22 mouse cellular contexts compared by ENCODE assay signal in genomic region chr2:32822643-32823042, GRCm38 (mm10). TPM values are rescaled to one million over a fixed set of nuclear protein-coding genes. Genes with fewer than 3 reads are reported as not detected.
DNase-seq lines count a peak whose midpoint lies in the region; ATAC-seq and TF ChIP-seq lines count a peak whose summit lies in the region.
"Had no signal": no experiment of that assay in that cellular context is flagged by ENCODE, and none has a peak within 500 bp of the region (broad histone marks: within the 10 kb centered on the region; RNA-seq: fewer than 3 reads in every experiment).

No protein-coding gene starts in this region.

- ATAC-seq in forebrain, embryonic 13.5 days: no peak
- no peak for ATAC-seq in forebrain, embryonic 14.5 days
- no peak for ATAC-seq in hindbrain, postnatal 0 days
- ATAC-seq: inflammation-experienced regulatory T-cells, adult 6 months; midbrain, embryonic 15.5 days had no signal

- 0 out of 2 replicates have a peak overlapping the region, but pooled peaks have one; percentile 8 for H3K27ac ChIP-seq in forebrain, embryonic 13.5 days
- H3K27ac ChIP-seq in forebrain, embryonic 14.5 days (ENCODE audit: low read depth, low read length): no peak overlapping the region
- H3K27ac ChIP-seq in hindbrain, postnatal 0 days: peak overlapping the region; percentile 52
- H3K27ac ChIP-seq: embryonic facial prominence, embryonic 15.5 days; kidney, embryonic 15.5 days; midbrain, embryonic 15.5 days had no signal

- no peak for DNase-seq in forebrain, embryonic 14.5 days (ENCODE audit: low spot score)
- peak; percentile 41 for DNase-seq in left cerebral cortex, postnatal 4 days
- DNase-seq in left cerebral cortex, postnatal 36 days (ENCODE audit: low spot score in 2 of 2): no peak
- peak; percentile 69 for DNase-seq in cerebellum, adult 9-10 months
- no peak for DNase-seq in hindbrain, postnatal 0 days (ENCODE audit: low spot score)
- DNase-seq in kidney, adult 8-10 months: no peak
- DNase-seq: adrenal gland, postnatal 10 days; heart, postnatal 14 days; layer of hippocampus, adult 9-11 months; liver; lung, adult 2 months; lung, postnatal 4 days; right cerebral cortex, adult 18-20 months; thymus, postnatal 4 days had no signal

- intact Hi-C loops in left cerebral cortex, postnatal 4 days (cut with DNase I): no loop called here
- intact Hi-C loops in left cerebral cortex, postnatal 36 days (cut with DNase I): no loop called here

- no peak overlapping the region for H3K4me3 ChIP-seq in forebrain, embryonic 13.5 days
- H3K4me3 ChIP-seq in forebrain, embryonic 14.5 days (ENCODE audit: low read depth, low read length): no peak overlapping the region
- H3K4me3 ChIP-seq in hindbrain, postnatal 0 days (ENCODE audit: low read length): no peak overlapping the region
- H3K4me3 ChIP-seq: embryonic facial prominence, embryonic 15.5 days; forebrain, embryonic 12.5 days; kidney, embryonic 15.5 days; midbrain, embryonic 15.5 days had no signal

- H3K9me3 ChIP-seq in forebrain, embryonic 13.5 days (replicated peaks): no peaks in the 10 kb centered on the region
- H3K9me3 ChIP-seq in forebrain, embryonic 14.5 days (replicated peaks; ENCODE audit: control insufficient read depth, low read length): no peaks in the 10 kb centered on the region
- no peaks in the 10 kb centered on the region for H3K9me3 ChIP-seq in hindbrain, postnatal 0 days (ENCODE audit: low read length)
- H3K9me3 ChIP-seq: embryonic facial prominence, embryonic 15.5 days; forebrain, embryonic 12.5 days; kidney, embryonic 15.5 days; midbrain, embryonic 15.5 days had no signal

- no peak overlapping the region for H3K4me2 ChIP-seq in forebrain, embryonic 13.5 days
- no peak overlapping the region for H3K4me2 ChIP-seq in forebrain, embryonic 14.5 days (ENCODE audit: low read length)
- H3K4me2 ChIP-seq in hindbrain, postnatal 0 days (ENCODE audit: low read depth, low read length): no peak overlapping the region
- H3K4me2 ChIP-seq: embryonic facial prominence, embryonic 15.5 days; forebrain, embryonic 12.5 days; heart, embryonic 11.5 days; kidney, embryonic 15.5 days; midbrain, embryonic 15.5 days had no signal

- WGBS in forebrain, embryonic 13.5 days: 91% methylated on average over 6 of the region's 6 CpGs
- WGBS in forebrain, embryonic 14.5 days: 86% methylated on average over 6 of the region's 6 CpGs
- 67% methylated on average over 6 of the region's 6 CpGs for WGBS in hindbrain, postnatal 0 days

- peaks cover 25% of the 10 kb centered on the region for H3K4me1 ChIP-seq in forebrain, embryonic 13.5 days
- 0 out of 2 replicates have a peak, but pooled peaks cover 5% of the 10 kb centered on the region for H3K4me1 ChIP-seq in forebrain, embryonic 14.5 days (ENCODE audit: control insufficient read depth, insufficient read depth, low read length)
- no peaks in the 10 kb centered on the region for H3K4me1 ChIP-seq in hindbrain, postnatal 0 days (ENCODE audit: insufficient read depth, low read length)
- H3K4me1 ChIP-seq: embryonic facial prominence, embryonic 15.5 days had no signal

- no peaks in the 10 kb centered on the region for H3K27me3 ChIP-seq in forebrain, embryonic 13.5 days
- H3K27me3 ChIP-seq in forebrain, embryonic 14.5 days (replicated peaks; ENCODE audit: control insufficient read depth, insufficient read depth, low read length): no peaks in the 10 kb centered on the region
- no peaks in the 10 kb centered on the region for H3K27me3 ChIP-seq in hindbrain, postnatal 0 days (ENCODE audit: insufficient read depth, low read length)
- H3K27me3 ChIP-seq: embryonic facial prominence, embryonic 15.5 days; forebrain, embryonic 12.5 days; kidney, embryonic 15.5 days; midbrain, embryonic 15.5 days had no signal

- peaks cover 19% of the 10 kb centered on the region for H3K36me3 ChIP-seq in forebrain, embryonic 13.5 days (ENCODE audit: poor library complexity, severe bottlenecking)
- peaks cover 24% of the 10 kb centered on the region for H3K36me3 ChIP-seq in forebrain, embryonic 14.5 days (ENCODE audit: control insufficient read depth, insufficient read depth, low read length)
- peaks cover 18% of the 10 kb centered on the region for H3K36me3 ChIP-seq in hindbrain, postnatal 0 days (ENCODE audit: insufficient read depth, low read length)
- H3K36me3 ChIP-seq: embryonic facial prominence, embryonic 15.5 days; kidney, embryonic 15.5 days had no signal

- TF ChIP-seq CTCF in hindbrain, postnatal 0 days (IDR thresholded peaks at IDR 0.05; ENCODE audit: low read depth): no peak

- H3K9ac ChIP-seq in forebrain, embryonic 13.5 days: no peak overlapping the region
- no peak overlapping the region for H3K9ac ChIP-seq in forebrain, embryonic 14.5 days (ENCODE audit: low read length)
- H3K9ac ChIP-seq in hindbrain, postnatal 0 days (replicated peaks; ENCODE audit: low read length): no peak overlapping the region
- H3K9ac ChIP-seq: embryonic facial prominence, embryonic 15.5 days; forebrain, embryonic 12.5 days; kidney, embryonic 15.5 days; midbrain, embryonic 15.5 days had no signal

RNA-seq across cellular contexts. Expression of gene Stxbp1, which starts 24.4 kb away (rescaled TPM):
- polyA plus RNA-seq in forebrain, embryonic 13.5 days (2015; fragmentation: Nextera tagmentation; extraction: Ambion mirVana): 97.5 and 109 TPM in 2 replicates
- polyA plus RNA-seq in forebrain, embryonic 14.5 days (2014; fragmentation: Nextera tagmentation; extraction: Ambion mirVana): 127 and 174 TPM in 2 replicates
- total RNA-seq in left cerebral cortex, postnatal 4 days (2021): 100 to 1,000 TPM; 557 to 578 TPM
- 1,000 to 10,000 TPM in 1 of 2 experiments, 100 to 1,000 TPM in 1; 963 to 1,065 TPM for total RNA-seq in left cerebral cortex, postnatal 36 days (2021)
- 142 and 149 TPM in 2 replicates for total RNA-seq in hindbrain, postnatal 0 days (2014; rRNA removed)
- polyA plus RNA-seq in hindbrain, postnatal 0 days (2015; fragmentation: Nextera tagmentation; extraction: Ambion mirVana): 318 and 348 TPM in 2 replicates

RNA-seq across cellular contexts. Expression of gene Cfap157, which starts 38.4 kb away (rescaled TPM):
- polyA plus RNA-seq in forebrain, embryonic 13.5 days (2015; fragmentation: Nextera tagmentation; extraction: Ambion mirVana): 0.45 and 1.4 TPM in 2 replicates
- 0.17 and 0.30 TPM in 2 replicates for polyA plus RNA-seq in forebrain, embryonic 14.5 days (2014; fragmentation: Nextera tagmentation; extraction: Ambion mirVana)
- total RNA-seq in left cerebral cortex, postnatal 4 days (2021): under 1 TPM; 0.34 to 0.58 TPM
- total RNA-seq in left cerebral cortex, postnatal 36 days (2021): under 1 TPM in 1 of 2 experiments, not detected in 1; 0.29 TPM
- total RNA-seq in hindbrain, postnatal 0 days (2014; rRNA removed): 0.16 and 0.40 TPM in 2 replicates
- polyA plus RNA-seq in hindbrain, postnatal 0 days (2015; fragmentation: Nextera tagmentation; extraction: Ambion mirVana): 0.64 and 1.1 TPM in 2 replicates
- total RNA-seq: adrenal gland, postnatal 10 days; left cerebral cortex, postnatal 10 days had no signal

RNA-seq across cellular contexts. Expression of gene Ptrh1, which starts 47.1 kb away (rescaled TPM):
- 4.6 and 5.4 TPM in 2 replicates for polyA plus RNA-seq in forebrain, embryonic 13.5 days (2015; fragmentation: Nextera tagmentation; extraction: Ambion mirVana)
- polyA plus RNA-seq in forebrain, embryonic 14.5 days (2014; fragmentation: Nextera tagmentation; extraction: Ambion mirVana): 4.7 and 5.1 TPM in 2 replicates
- total RNA-seq in left cerebral cortex, postnatal 4 days (2021): 10 to 100 TPM in 1 of 2 experiments, 1 to 10 TPM in 1; 6.5 to 11.2 TPM
- 1 to 10 TPM; 7.2 to 9.2 TPM for total RNA-seq in left cerebral cortex, postnatal 36 days (2021)
- 0.75 and 2.9 TPM in 2 replicates for total RNA-seq in hindbrain, postnatal 0 days (2014; rRNA removed)
- 4.0 and 4.4 TPM in 2 replicates for polyA plus RNA-seq in hindbrain, postnatal 0 days (2015; fragmentation: Nextera tagmentation; extraction: Ambion mirVana)

RNA-seq across cellular contexts. Expression of gene Ttc16, which starts 47.2 kb away (rescaled TPM):
- polyA plus RNA-seq in forebrain, embryonic 13.5 days (2015; fragmentation: Nextera tagmentation; extraction: Ambion mirVana): 0.43 and 0.48 TPM in 2 replicates
- 0.27 and 0.80 TPM in 2 replicates for polyA plus RNA-seq in forebrain, embryonic 14.5 days (2014; fragmentation: Nextera tagmentation; extraction: Ambion mirVana)
- total RNA-seq in left cerebral cortex, postnatal 4 days (2021): under 1 TPM; 0.42 to 0.66 TPM
- total RNA-seq in left cerebral cortex, postnatal 36 days (2021): under 1 TPM; 0.41 to 0.72 TPM
- total RNA-seq in hindbrain, postnatal 0 days (2014; rRNA removed): 0.78 and 1.6 TPM in 2 replicates
- 0.58 and 0.76 TPM in 2 replicates for polyA plus RNA-seq in hindbrain, postnatal 0 days (2015; fragmentation: Nextera tagmentation; extraction: Ambion mirVana)

RNA-seq across cellular contexts. Expression of gene Fam129b, which starts 53.3 kb away (rescaled TPM):
- 21.1 and 23.7 TPM in 2 replicates for polyA plus RNA-seq in forebrain, embryonic 13.5 days (2015; fragmentation: Nextera tagmentation; extraction: Ambion mirVana)
- polyA plus RNA-seq in forebrain, embryonic 14.5 days (2014; fragmentation: Nextera tagmentation; extraction: Ambion mirVana): 13.8 and 17.7 TPM in 2 replicates
- 10 to 100 TPM; 55.1 to 63.3 TPM for total RNA-seq in left cerebral cortex, postnatal 4 days (2021)
- total RNA-seq in left cerebral cortex, postnatal 36 days (2021): 10 to 100 TPM; 22.6 to 23.7 TPM
- 49.8 and 52.7 TPM in 2 replicates for total RNA-seq in hindbrain, postnatal 0 days (2014; rRNA removed)
- 20.8 and 23.5 TPM in 2 replicates for polyA plus RNA-seq in hindbrain, postnatal 0 days (2015; fragmentation: Nextera tagmentation; extraction: Ambion mirVana)

Comparison
In these comparisons a context has a peak if more than half of its experiments do, and no peak if none do; other contexts are left out.
1. DNase-seq: peak in left cerebral cortex, postnatal 4 days (single experiment) and cerebellum, adult 9-10 months (single experiment); none in forebrain, embryonic 14.5 days (single experiment), left cerebral cortex, postnatal 36 days (0 of 2), hindbrain, postnatal 0 days (single experiment) and kidney, adult 8-10 months (0 of 2).